Mouse (Mus musculus) ES-Bruce4 (cell line): ENCODE data around the gene Ghrh.

Source experiments
- CTCF ChIP-seq: IDR thresholded peaks from one replicate; pipeline ENCODE4 v1.8.1; 2011; ENCODE audit warnings: low read depth, low read length
- POLR2A ChIP-seq: IDR thresholded peaks from one replicate; pipeline ENCODE4 v1.8.1; 2011; ENCODE audit warnings: low read length; ENCODE audit not compliant: insufficient read depth

DNA sequence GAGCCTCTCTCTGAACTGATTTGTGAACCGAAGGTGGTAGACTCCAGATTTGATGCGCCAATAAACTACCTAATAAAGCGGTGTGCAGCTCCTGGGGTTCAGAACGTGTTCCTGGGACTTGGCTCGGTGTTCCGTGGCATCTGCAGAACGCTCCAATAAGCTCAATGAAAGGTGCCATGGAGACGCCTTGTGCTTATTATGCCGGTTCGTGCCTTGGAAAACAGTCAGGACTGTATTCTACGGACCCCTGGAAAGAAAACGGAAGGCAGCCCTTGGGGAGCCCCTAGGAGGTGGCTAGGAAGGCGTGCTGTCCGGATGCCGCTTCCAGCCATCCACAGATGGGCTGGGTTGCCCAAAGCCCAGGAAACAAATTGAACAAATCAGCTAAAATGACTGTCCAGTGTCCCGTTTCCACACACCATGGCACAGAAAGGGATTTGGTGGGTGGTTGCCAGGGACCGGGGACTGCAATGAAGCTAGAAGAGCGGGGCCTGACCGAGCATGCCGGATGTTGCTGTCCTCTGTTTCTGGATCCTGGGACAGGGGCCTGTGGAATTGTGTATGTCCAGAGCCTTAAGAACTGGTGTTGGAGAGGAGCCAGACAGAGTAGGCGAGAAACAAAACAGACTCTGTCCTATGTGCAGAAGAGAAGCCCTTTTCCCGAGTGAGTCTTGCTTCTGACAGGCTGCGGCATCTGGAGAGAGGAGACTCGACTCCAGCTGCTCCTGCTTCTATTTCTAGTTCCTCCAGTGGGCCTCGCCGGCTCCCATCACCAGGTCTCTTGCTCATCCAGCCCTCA lies at the start of gene Ghrh:
- no peak for TF ChIP-seq CTCF
- TF ChIP-seq POLR2A = no peak
